Mouse (Mus musculus) ZHBTc4 (cell line): ENCODE measurements around the gene Ppt1.

ENCODE experiments used
- DNase-seq: peaks from one replicate; pipeline ENCODE4 v3.0.0-alpha.2; 2011; ENCODE audit warnings: low read depth, low spot score

Ppt1 gene

GRCm38 (mm10) chr4:122905359-122905758, 69.3 kb downstream of the Ppt1 start:
- DNase-seq: no peak
